Mouse (Mus musculus) lung, postnatal 0 days (tissue): ENCODE measurements around the gene Neu2.

Experiments
- CTCF ChIP-seq: IDR thresholded peaks from 2 replicates; pipeline ENCODE4 v1.5.1; 2016; ENCODE audit warnings: antibody characterized with exemption, mild to moderate bottlenecking
- EP300 ChIP-seq: IDR thresholded peaks from 2 replicates; pipeline ENCODE4 v1.6.1; 2016; ENCODE audit warnings: antibody characterized with exemption, mild to moderate bottlenecking, control low read depth

GRCm38 (mm10) chr1:87594671-87595070 lies 85.0 kb downstream of the Neu2 start:
- no peak for TF ChIP-seq CTCF
- TF ChIP-seq EP300, result no peak
